Mouse (Mus musculus) spleen, adult 2 months (tissue): ENCODE data around the gene Cntd1.

Experiments used
- CTCF ChIP-seq: fragments of 200-500 bp; IDR thresholded peaks from 2 replicates; pipeline ENCODE4 v1.5.1; 2011; ENCODE audit warnings: mild to moderate bottlenecking, inconsistent platforms; ENCODE audit not compliant: insufficient read depth, insufficient read length, insufficient replicate concordance; ENCODE audit errors: extremely low read depth
- POLR2A ChIP-seq: fragments of 200-500 bp; IDR thresholded peaks from 2 replicates; pipeline ENCODE4 v1.6.1; 2011; ENCODE audit warnings: low read depth, low read length, inconsistent platforms

GRCm38 (mm10) chr11:101251031-101251430 lies 27.8 kb upstream of the Cntd1 start:
- no peak for TF ChIP-seq CTCF
- TF ChIP-seq POLR2A = no peak
